Mouse (Mus musculus): ENCODE data around the gene Srpk2. TPM values are rescaled to one million over a fixed set of nuclear protein-coding genes. Genes with fewer than 3 reads are reported as not detected.

The Srpk2 gene
- polyA plus RNA-seq, 1 experiment from 2014 or later = 36.2 TPM

DNA sequence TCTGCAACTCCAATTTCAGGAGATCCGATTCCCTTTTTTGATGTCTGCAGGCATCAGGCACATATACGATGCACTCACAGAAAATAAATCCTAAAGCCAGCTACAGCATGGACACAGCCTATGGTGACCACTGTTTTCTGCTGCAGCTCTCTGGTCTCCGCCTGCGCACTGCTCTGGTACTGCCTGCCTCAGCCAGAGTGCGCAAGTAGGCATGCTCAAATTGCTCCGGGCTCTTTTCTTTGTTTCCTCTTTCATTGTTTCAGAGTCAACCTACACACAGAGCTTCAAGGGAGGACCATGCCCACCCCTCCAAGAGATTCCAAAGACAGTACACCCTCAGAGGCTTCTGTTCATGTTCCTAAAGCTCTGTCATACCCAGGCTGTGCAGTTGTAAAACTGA lies 175.8 kb downstream of the Srpk2 start:
- H3K4me3 ChIP-seq (replicated peaks) = no peak overlapping the region
- 89% methylated on average over 6 of the region's 6 CpGs for WGBS
- H3K9ac ChIP-seq = no peak overlapping the region
- no peaks in the 10 kb centered on the region for H3K27me3 ChIP-seq (replicated peaks)
- no peak overlapping the region for H3K27ac ChIP-seq
- H3K9me3 ChIP-seq = no peaks in the 10 kb centered on the region
- H3K4me2 ChIP-seq (replicated peaks) = no peak overlapping the region
- no peaks in the 10 kb centered on the region for H3K36me3 ChIP-seq
- no peaks in the 10 kb centered on the region for H3K4me1 ChIP-seq (replicated peaks)
- no peak for ATAC-seq

DNA sequence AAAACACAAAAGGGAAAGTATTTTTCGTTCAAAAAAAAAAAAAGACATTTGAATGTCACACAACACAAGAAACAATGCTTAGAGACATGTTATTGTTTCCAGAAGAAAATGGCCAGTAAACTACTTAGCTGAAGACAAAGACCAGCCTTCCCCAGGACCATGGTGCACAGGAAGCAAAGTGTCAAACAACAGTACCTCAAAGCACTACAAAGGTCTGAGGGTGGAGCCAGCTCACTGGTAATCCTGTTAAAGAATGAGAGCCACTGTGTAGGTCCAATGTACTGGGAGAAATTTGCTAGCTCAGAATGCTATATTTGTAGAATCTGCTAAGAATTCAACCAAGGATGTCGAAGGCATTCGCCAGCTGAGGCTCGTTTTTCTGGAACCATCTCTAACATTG lies 177.2 kb downstream of the Srpk2 start:
- Histone ChIP-seq H3K27ac (no peak overlapping the region), H3K9ac (no peak overlapping the region), H3K4me2 (replicated peaks) (no peak overlapping the region), H3K4me3 (replicated peaks) (no peak overlapping the region), H3K4me1 (replicated peaks) (no peaks in the 10 kb centered on the region), H3K27me3 (replicated peaks) (no peaks in the 10 kb centered on the region), H3K36me3 (0 out of 2 replicates have a peak, but pooled peaks cover 6% of the 10 kb centered on the region), H3K9me3 (no peaks in the 10 kb centered on the region)
- no peak for ATAC-seq
- WGBS = 69% methylated on average over 4 of the region's 4 CpGs

DNA sequence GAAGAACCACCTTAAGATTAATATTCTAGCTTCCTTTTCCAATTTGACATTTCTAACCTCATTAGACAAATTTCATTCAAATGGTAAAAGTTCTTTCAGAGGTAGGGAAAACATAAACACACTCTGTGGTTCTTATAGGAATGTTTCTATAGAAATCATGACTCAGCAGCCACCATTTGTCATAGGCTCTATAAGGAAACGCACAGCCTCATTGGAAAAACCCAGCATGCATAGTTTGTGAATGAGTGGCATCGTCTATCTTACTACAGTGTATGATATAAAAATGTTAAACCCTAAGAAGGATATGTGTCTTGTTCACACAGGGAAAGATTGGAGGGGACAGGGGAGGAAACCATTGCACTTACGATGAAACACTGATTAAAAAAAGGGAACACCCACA lies 178.8 kb downstream of the Srpk2 start:
- 71% methylated on average over 3 of the region's 3 CpGs for WGBS
- H3K9me3 ChIP-seq = no peaks in the 10 kb centered on the region
- no peak overlapping the region for H3K4me2 ChIP-seq (replicated peaks)
- H3K4me3 ChIP-seq (replicated peaks) = no peak overlapping the region
- no peaks in the 10 kb centered on the region for H3K4me1 ChIP-seq (replicated peaks)
- no peak overlapping the region for H3K27ac ChIP-seq
- no peak overlapping the region for H3K9ac ChIP-seq
- no peaks in the 10 kb centered on the region for H3K27me3 ChIP-seq (replicated peaks)
- peaks cover 16% of the 10 kb centered on the region for H3K36me3 ChIP-seq
- ATAC-seq = no peak

DNA sequence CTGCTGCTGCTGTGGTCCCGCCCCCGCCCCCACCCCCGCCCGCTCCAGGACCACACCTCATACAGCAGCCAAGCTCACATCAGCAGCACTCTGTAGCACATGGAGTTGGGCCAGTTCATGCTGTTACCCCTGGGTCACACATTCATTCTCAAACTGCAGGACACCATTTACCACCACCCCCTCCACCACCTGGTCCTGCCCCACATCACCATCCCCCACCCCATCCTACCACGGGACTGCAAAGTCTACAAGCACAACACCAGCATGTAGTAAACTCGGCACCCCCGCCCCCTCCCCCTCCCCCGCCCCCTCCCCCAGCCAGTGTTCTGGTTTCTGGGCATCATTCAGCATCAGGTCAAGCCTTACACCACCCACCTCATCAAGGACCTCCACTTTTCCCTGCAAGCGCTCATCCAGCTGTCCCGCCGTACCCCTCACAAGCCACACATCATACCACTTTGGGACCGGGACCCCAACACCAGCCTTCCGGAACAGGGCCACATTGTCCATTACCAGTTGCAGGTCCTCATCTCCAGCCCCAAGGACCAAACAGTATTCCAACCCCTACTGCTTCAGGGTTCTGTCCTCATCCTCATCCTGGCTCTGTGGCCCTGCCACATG lies 182.0 kb downstream of the Srpk2 start:
- Histone ChIP-seq H3K9me3 (no peaks in the 10 kb centered on the region), H3K4me3 (replicated peaks) (no peak overlapping the region), H3K36me3 (peaks cover 29% of the 10 kb centered on the region), H3K9ac (no peak overlapping the region), H3K27me3 (replicated peaks) (no peaks in the 10 kb centered on the region), H3K27ac (no peak overlapping the region), H3K4me2 (replicated peaks) (no peak overlapping the region), H3K4me1 (replicated peaks) (no peaks in the 10 kb centered on the region)
- peak; percentile 42; the same call in 1 of the 2 replicates for ATAC-seq
- WGBS = 81% methylated on average over 13 of the region's 13 CpGs

DNA sequence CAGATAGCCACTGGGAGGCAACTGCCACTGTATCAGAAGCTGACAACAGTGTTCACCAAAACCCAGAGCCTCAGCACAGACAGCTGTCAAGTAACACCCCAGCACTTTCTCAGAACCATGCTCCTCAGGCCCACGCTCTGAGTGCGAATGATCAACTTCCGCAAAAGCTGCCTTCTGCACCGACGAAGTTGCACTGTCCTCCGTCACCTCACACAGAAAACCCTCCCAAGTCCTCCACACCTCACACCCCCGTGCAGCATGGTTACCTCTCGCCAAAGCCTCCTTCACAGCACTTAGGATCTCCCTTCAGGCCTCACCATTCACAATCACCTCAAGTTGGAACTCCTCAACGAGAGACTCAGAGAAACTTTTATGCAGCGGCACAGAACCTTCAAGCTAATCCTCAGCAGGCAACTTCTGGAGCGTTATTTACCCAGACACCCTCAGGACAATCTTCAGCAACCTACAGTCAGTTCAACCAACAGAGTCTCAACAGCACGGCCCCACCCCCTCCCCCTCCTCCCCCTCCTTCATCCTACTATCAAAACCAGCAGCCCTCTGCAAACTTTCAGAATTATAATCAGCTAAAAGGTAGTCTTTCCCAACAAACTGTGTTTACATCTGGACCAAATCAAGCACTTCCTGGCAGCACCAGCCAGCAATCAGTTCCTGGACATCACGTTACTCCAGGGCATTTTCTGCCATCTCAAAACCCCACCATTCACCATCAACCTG lies 182.7 kb downstream of the Srpk2 start:
- no peaks in the 10 kb centered on the region for H3K9me3 ChIP-seq
- H3K4me2 ChIP-seq (replicated peaks) = no peak overlapping the region
- H3K27me3 ChIP-seq (replicated peaks) = no peaks in the 10 kb centered on the region
- H3K4me3 ChIP-seq (replicated peaks) = no peak overlapping the region
- no peaks in the 10 kb centered on the region for H3K4me1 ChIP-seq (replicated peaks)
- no peak for ATAC-seq
- no peak overlapping the region for H3K9ac ChIP-seq
- H3K36me3 ChIP-seq = peaks cover 32% of the 10 kb centered on the region
- WGBS = 75% methylated on average over 13 of the region's 13 CpGs
- no peak overlapping the region for H3K27ac ChIP-seq

DNA sequence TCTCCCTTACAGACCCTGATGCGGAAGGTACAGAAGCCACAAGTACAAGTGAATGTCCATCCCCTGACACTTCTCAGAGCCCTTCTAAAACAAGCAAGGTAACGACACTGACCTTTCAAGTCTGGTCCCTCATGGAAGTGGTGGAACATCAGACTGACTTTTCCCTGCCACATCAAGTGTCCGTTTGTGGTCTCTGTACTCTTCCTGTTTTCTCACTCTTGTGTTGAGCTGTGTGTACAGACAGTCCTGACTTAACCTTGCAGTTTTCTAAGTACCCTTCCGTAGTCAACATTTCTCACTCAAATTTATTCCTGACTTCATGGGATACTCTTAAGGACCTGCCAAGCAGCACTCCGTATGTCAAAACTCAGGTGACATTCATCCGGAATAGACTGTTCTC lies 183.7 kb downstream of the Srpk2 start:
- 89% methylated on average over 6 of the region's 6 CpGs for WGBS

DNA sequence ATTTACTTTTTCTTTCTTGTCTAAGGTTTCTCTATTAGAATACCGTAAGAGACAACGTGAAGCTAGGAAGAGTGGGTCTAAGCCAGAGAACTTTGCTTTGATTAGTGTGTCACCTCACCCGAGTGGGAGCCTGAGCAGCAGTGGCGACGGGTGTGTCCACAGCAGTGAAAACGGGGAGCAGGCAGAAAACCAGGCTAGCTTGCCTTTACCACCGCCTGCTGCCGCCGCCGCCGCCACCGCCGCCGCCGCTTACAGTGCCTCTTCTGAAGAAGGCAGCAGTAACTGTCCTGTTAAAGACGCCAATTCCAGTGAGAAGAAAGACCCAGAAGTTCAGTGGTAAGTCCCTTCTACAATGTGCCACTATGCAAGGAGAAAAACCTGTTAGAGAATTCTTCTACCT lies 185.2 kb downstream of the Srpk2 start:
- Histone ChIP-seq H3K4me3 (replicated peaks) (no peak overlapping the region), H3K27ac (no peak overlapping the region), H3K4me1 (replicated peaks) (no peaks in the 10 kb centered on the region), H3K36me3 (peaks cover 36% of the 10 kb centered on the region), H3K9me3 (no peaks in the 10 kb centered on the region), H3K27me3 (replicated peaks) (no peaks in the 10 kb centered on the region), H3K9ac (no peak overlapping the region), H3K4me2 (replicated peaks) (no peak overlapping the region)
- ATAC-seq = no peak
- WGBS = 93% methylated on average over 16 of the region's 16 CpGs

More for the DNA sequence above, 183.7 kb downstream of the Srpk2 start:
- no peaks in the 10 kb centered on the region for H3K4me1 ChIP-seq (replicated peaks)
- H3K9ac ChIP-seq = no peak overlapping the region
- H3K36me3 ChIP-seq = peaks cover 34% of the 10 kb centered on the region
- no peak for ATAC-seq
- no peak overlapping the region for H3K4me3 ChIP-seq (replicated peaks)
- H3K27ac ChIP-seq = no peak overlapping the region
- H3K4me2 ChIP-seq (replicated peaks) = no peak overlapping the region
- no peaks in the 10 kb centered on the region for H3K27me3 ChIP-seq (replicated peaks)
- no peaks in the 10 kb centered on the region for H3K9me3 ChIP-seq

DNA sequence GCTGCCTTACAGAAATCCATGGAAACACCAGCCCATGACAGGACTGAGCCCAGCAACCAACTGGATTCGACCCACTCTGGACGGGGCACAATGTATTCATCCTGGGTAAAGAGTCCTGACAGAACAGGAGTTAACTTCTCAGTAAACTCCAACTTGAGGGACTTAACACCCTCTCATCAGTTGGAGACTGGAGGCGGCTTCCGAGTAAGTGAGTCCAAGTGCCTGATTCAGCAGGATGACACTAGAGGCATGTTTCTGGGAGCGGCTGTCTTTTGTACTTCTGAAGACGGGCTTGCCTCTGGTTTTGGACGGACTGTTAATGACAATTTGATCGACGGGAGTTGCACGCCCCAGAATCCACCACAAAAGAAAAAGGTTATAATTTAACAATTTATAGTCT lies 186.5 kb downstream of the Srpk2 start:
- H3K4me2 ChIP-seq (replicated peaks) = no peak overlapping the region
- WGBS = 93% methylated on average over 10 of the region's 10 CpGs
- no peaks in the 10 kb centered on the region for H3K4me1 ChIP-seq (replicated peaks)
- H3K9ac ChIP-seq = no peak overlapping the region
- no peak overlapping the region for H3K27ac ChIP-seq
- H3K9me3 ChIP-seq = no peaks in the 10 kb centered on the region
- H3K27me3 ChIP-seq (replicated peaks) = no peaks in the 10 kb centered on the region
- ATAC-seq = no peak
- peaks cover 42% of the 10 kb centered on the region for H3K36me3 ChIP-seq
- no peak overlapping the region for H3K4me3 ChIP-seq (replicated peaks)

DNA sequence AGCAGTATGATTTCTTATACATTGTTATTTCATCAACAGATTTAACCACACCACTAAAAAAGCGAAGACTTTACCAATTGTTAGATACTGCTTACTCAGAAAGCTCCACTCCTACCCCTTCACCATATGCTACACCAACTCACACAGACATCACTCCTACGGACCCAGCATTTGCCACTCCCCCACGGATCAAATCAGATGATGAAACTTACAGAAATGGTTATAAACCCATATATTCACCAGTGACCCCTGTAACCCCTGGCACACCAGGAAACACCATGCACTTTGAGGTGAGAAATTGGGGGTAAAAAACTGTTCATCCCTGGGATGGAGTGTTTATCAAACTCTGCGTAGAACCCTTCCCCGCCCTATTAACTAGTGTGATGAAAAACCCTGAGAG lies 187.5 kb downstream of the Srpk2 start:
- no peak for ATAC-seq
- Histone ChIP-seq H3K4me2 (replicated peaks) (no peak overlapping the region), H3K9me3 (no peaks in the 10 kb centered on the region), H3K27ac (no peak overlapping the region), H3K36me3 (peaks cover 42% of the 10 kb centered on the region), H3K4me3 (replicated peaks) (no peak overlapping the region), H3K4me1 (replicated peaks) (no peaks in the 10 kb centered on the region), H3K9ac (no peak overlapping the region), H3K27me3 (replicated peaks) (no peaks in the 10 kb centered on the region)
- 88% methylated on average over 5 of the region's 5 CpGs for WGBS

DNA sequence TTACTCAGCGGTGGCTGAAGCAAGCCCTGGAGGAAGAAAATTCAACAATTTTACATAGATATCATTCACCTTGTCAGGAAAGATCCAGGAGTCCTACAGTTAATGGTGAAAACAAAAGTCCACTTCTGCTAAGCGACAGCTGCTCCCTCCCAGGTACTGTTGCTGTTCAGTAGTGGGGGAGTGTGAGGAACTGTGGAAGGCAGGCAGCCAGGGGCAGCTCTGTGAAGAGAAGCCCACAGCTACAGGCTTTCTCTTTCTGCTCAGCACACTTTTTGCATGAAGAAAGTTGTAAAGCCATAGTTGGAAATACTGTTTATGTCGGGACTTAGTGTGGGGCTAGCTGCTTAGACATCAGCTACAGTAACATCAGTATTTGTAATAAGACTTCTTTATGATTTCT lies 188.0 kb downstream of the Srpk2 start:
- 85% methylated on average over 3 of the region's 3 CpGs for WGBS
- H3K4me3 ChIP-seq (replicated peaks) = no peak overlapping the region
- H3K36me3 ChIP-seq = peaks cover 39% of the 10 kb centered on the region

DNA sequence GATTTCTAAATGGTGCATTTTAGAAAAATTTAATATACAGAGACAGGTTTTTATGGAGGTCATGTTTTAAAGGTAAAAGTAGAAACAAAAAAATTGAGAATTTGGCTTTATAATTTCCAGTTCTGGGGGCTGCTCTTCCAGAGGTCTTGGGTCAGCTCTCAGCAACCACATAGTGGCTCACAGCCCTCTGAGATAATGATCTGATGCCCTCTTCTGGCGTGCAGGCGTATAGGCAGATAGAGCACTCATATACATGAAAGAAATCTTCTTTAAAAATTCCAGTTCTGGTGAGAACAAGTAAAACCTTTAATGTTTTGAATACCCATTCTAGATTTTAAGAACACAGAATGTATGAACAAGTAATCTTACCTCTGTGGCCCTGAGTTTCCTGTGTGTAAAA lies 193.6 kb downstream of the Srpk2 start:
- Histone ChIP-seq H3K4me2 (replicated peaks) (no peak overlapping the region), H3K9me3 (no peaks in the 10 kb centered on the region), H3K27ac (no peak overlapping the region), H3K27me3 (replicated peaks) (no peaks in the 10 kb centered on the region), H3K4me1 (replicated peaks) (no peaks in the 10 kb centered on the region), H3K9ac (no peak overlapping the region), H3K4me3 (replicated peaks) (no peak overlapping the region), H3K36me3 (peaks cover 37% of the 10 kb centered on the region)
- 0 out of 2 replicates have a peak, but pooled peaks have one; percentile 58 for ATAC-seq
- WGBS = 39% methylated on average over 2 of the region's 2 CpGs

More for the DNA sequence above, 188.0 kb downstream of the Srpk2 start:
- Histone ChIP-seq H3K4me2 (replicated peaks) (no peak overlapping the region), H3K27me3 (replicated peaks) (no peaks in the 10 kb centered on the region), H3K9me3 (no peaks in the 10 kb centered on the region), H3K27ac (no peak overlapping the region), H3K4me1 (replicated peaks) (no peaks in the 10 kb centered on the region), H3K9ac (no peak overlapping the region)
- no peak for ATAC-seq

DNA sequence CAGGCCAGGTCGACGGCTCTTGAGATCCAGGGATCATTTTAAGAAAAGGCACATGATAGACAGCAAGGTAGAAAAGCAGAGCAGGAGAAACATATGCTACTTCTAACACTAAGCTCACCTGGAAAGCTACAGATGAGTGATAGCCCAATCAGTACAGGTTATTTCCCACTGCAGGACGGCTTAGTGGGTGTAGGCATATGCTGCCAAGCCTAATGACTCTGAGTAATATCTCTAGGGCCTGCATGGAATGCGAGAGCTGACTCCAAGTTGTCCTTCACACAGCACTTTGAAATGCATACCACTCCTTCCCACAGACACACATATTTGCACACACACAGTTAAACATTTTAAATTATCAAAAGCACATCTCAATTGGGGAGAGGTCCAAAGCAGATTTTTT lies 195.2 kb downstream of the Srpk2 start:
- WGBS = 81% methylated on average over 4 of the region's 4 CpGs
- no peaks in the 10 kb centered on the region for H3K9me3 ChIP-seq
- H3K36me3 ChIP-seq = peaks cover 39% of the 10 kb centered on the region
- no peak overlapping the region for H3K4me2 ChIP-seq (replicated peaks)
- H3K4me1 ChIP-seq (replicated peaks) = no peaks in the 10 kb centered on the region
- no peak overlapping the region for H3K27ac ChIP-seq
- ATAC-seq = no peak
- no peak overlapping the region for H3K4me3 ChIP-seq (replicated peaks)
- H3K9ac ChIP-seq = no peak overlapping the region
- no peaks in the 10 kb centered on the region for H3K27me3 ChIP-seq (replicated peaks)

DNA sequence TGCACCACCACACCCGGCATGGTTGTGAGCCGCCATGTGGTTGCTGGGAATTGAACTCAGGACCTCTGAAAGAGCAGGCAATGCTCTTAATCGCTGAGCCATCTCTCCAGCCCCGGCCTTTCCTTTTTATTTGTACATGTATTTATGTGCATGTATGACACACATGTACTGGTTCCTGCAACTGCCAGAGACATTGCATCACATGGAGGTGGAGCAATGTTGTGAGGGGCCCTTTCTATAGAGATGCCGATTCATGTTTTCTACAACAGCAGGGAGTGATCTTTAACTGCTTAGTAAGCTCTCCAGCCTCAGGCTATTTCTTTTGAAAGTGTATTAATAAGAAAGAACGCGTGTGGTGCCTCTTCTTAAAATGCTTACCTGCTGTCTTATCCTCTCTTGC lies 200.6 kb downstream of the Srpk2 start:
- Histone ChIP-seq H3K4me1 (replicated peaks) (no peaks in the 10 kb centered on the region), H3K36me3 (peaks cover 31% of the 10 kb centered on the region), H3K9me3 (no peaks in the 10 kb centered on the region), H3K9ac (no peak overlapping the region), H3K4me2 (replicated peaks) (no peak overlapping the region), H3K27ac (no peak overlapping the region), H3K4me3 (replicated peaks) (no peak overlapping the region), H3K27me3 (replicated peaks) (no peaks in the 10 kb centered on the region)
- 95% methylated on average over 7 of the region's 7 CpGs for WGBS
- no peak for ATAC-seq

Measured in intestine, embryonic 15.5 days (tissue).